Comparison of ENCODE assay signal across 19 mouse cellular contexts in the genomic region with DNA sequence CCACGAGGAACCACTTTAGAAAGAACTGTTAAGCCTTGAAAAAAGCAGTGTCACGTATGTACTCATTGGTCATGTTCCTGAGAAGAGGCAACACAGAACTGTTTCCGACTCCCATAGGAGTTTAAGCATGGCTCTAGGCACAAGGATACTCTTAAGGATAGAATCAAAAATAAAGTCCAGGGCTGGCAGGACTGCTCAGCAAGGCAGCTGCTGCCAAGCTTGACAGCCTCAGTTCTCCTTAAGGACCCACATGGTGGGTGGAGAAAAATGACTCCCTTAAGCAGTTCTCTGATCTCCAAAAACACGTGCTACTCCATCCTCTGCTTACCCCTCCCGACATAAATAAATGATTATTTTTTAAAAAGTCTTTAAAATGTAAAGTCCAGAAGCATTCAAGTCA. TPM values are rescaled to one million over a fixed set of nuclear protein-coding genes. Genes with fewer than 3 reads are reported as not detected.
DNase-seq lines count a peak whose midpoint lies in the region; TF ChIP-seq lines count a peak whose summit lies in the region.
"Had no signal": no experiment of that assay in that cellular context is flagged by ENCODE, and none has a peak within 500 bp of the region (broad histone marks: within the 10 kb centered on the region; RNA-seq: fewer than 3 reads in every experiment).

No protein-coding gene starts in this region.

- 0 out of 2 replicates have a peak overlapping the region, but pooled peaks have one; percentile 8 for H3K27ac ChIP-seq in gastrocnemius, adult 2 months
- peak overlapping the region; percentile 55; the same call in 1 of the 2 replicates for H3K27ac ChIP-seq in layer of hippocampus, adult 2 months
- H3K27ac ChIP-seq in brown adipose tissue, adult 24 weeks (replicated peaks; ENCODE audit: low read depth, low read length), result peak overlapping the region; percentile 16; the same call in 1 of the 2 replicates
- H3K27ac ChIP-seq: embryonic facial prominence, embryonic 10.5 days; embryonic facial prominence, embryonic 12.5 days; forebrain, embryonic 13.5 days; forebrain, embryonic 15.5 days had no signal

- H3K4me1 ChIP-seq in brown adipose tissue, adult 24 weeks (ENCODE audit: control insufficient read depth, insufficient read depth, insufficient read length, low read length), result 0 out of 2 replicates have a peak, but pooled peaks cover 3% of the 10 kb centered on the region
- H3K4me1 ChIP-seq: embryonic facial prominence, embryonic 10.5 days; embryonic facial prominence, embryonic 12.5 days; forebrain, embryonic 13.5 days; forebrain, embryonic 15.5 days had no signal

- intact Hi-C loops in gastrocnemius, adult 2 months (cut with DNase I), result no loop called here

- TF ChIP-seq CTCF in gastrocnemius, adult 2 months (IDR thresholded peaks at IDR 0.05), result no peak
- TF ChIP-seq CTCF in layer of hippocampus, adult 2 months (conservative IDR thresholded peaks at IDR 0.05), result no peak

- DNase-seq in gastrocnemius, adult 2 months, result no peak
- no peak for DNase-seq in gastrocnemius, adult 18-20 months (ENCODE audit: low spot score)
- no peak for DNase-seq in layer of hippocampus, adult 2 months (ENCODE audit: low spot score in 2 of 2)
- DNase-seq in layer of hippocampus, adult 8-10 months (ENCODE audit: low spot score in 2 of 2), result no peak
- DNase-seq in cerebellum, postnatal 36 days, result no peak
- DNase-seq: adrenal gland, adult 2 months; adrenal gland, postnatal 10 days; adrenal gland, postnatal 25 days; cerebellum, adult 11 months; cerebellum, adult 18-20 months; cerebellum, adult 8-10 months; cerebellum, adult 9-11 months; cerebellum, postnatal 14 days; forebrain, postnatal 0 days had no signal

- H3K4me3 ChIP-seq in gastrocnemius, adult 2 months, result no peak overlapping the region
- no peak overlapping the region for H3K4me3 ChIP-seq in layer of hippocampus, adult 2 months
- no peak overlapping the region for H3K4me3 ChIP-seq in brown adipose tissue, adult 24 weeks (ENCODE audit: insufficient read depth, low read depth, low read length)
- H3K4me3 ChIP-seq: embryonic facial prominence, embryonic 10.5 days; embryonic facial prominence, embryonic 12.5 days; forebrain, embryonic 13.5 days; forebrain, embryonic 15.5 days had no signal

RNA-seq across cellular contexts. Expression of a gene that starts 44.6 kb away (rescaled TPM):
- 10 to 100 TPM; 14.1 to 18.2 TPM for total RNA-seq in gastrocnemius, adult 2 months (2021)
- total RNA-seq in gastrocnemius, adult 18-20 months (2021), result 10 to 100 TPM; 15.0 to 15.6 TPM
- total RNA-seq in layer of hippocampus, adult 2 months (2021), result 10 to 100 TPM; 35.2 to 36.8 TPM
- total RNA-seq in layer of hippocampus, adult 8-10 months (2022), result 10 to 100 TPM; 32.0 to 39.6 (median 37.8) TPM
- polyA plus RNA-seq in brown adipose tissue, adult 24 weeks (2012; ENCODE audit: insufficient read depth, insufficient read length, missing spikeins), result 8.2 and 9.8 TPM in 2 replicates
